Mouse (Mus musculus) left cerebral cortex, adult 2 months (tissue): ENCODE data around the gene Galnt14. TPM values are rescaled to one million over a fixed set of nuclear protein-coding genes. Genes with fewer than 3 reads are reported as not detected.

Experiments used
- DNase-seq, 2 experiments: peaks; one replicate each; pipeline ENCODE4 v3.0.0; 2021 to 2022; ENCODE audit warnings: low spot score in 2 of 2, mixed read lengths in 1 of 2; ENCODE audit errors: extremely low spot score in 1 of 2
- H3K27ac ChIP-seq: fragments of 200-600 bp; 2 replicates; pipeline ENCODE4 v1.8.1; 2022
- H3K4me3 ChIP-seq: fragments of 200-600 bp; 2 replicates; pipeline ENCODE4 v1.8.1; 2022
- CTCF ChIP-seq: fragments of 200-600 bp; IDR thresholded peaks from 2 replicates; pipeline ENCODE4 v1.8.1; 2022; ENCODE audit warnings: antibody characterized with exemption, mild to moderate bottlenecking, moderate library complexity
- intact Hi-C: fragments of 180-260 bp; cut with DNase I; formaldehyde crosslinking; loops from one replicate; pipeline ENCODE4 v1.15.1; 2025
- total RNA-seq, 2 experiments: library from RNA; stranded (reverse); gene quantifications; 2 replicates each; pipeline ENCODE4 v1.2.3; 2021

Gene Galnt14
- total RNA-seq, 2 experiments from 2014 or later, result 20.0 to 22.5 TPM

GRCm38 (mm10) chr17:73620049-73620448, 90.2 kb downstream of the Galnt14 start:
- no peak for TF ChIP-seq CTCF
- intact Hi-C loops, result no loop called here
- Histone ChIP-seq H3K27ac (no peak overlapping the region), H3K4me3 (no peak overlapping the region)
- no peak for DNase-seq

DNA sequence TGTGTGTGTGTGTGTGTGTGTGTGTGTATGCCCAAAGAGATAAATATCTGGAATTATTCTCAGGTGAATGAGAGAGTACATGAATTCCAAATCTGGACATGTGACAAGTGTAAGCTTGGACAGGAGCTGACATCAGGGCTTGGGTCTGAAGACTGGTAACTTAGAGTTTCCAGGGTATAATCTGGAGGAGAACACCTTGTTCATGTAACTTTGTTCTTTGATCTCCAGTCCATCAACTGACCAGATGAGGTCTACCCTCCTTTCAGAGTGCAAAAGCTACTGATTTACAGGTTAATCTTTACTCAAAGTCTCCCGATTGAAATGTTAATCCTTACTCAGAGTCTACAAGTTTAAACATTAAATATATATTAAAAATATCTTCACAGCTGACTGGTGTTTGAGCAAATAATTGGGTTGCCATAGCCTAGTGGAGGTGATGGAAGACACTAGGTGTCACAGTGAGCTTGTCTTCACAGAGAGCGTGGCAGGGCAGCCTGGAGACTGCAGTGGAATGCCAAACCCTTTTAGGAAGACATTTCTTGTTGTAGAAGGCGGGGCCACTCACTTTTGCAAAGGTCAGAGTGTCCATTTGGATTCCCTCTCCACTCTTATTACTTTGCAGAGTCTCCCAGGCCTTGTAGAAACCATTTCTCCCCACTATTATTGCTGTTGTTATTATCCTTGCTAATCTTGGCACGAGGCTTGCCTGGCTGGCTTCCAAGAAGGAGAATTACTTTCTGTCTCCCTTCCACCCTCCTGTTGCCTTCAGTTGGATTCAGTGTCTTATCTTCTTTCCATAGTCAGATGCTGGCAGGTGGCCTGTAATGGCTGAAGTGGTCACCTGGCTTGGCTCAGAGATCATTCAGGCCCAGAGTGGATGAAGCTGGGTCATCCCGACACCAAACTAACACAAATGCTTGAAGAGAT, 107.4 kb downstream of the Galnt14 start:
- TF ChIP-seq CTCF, result no peak
- H3K27ac ChIP-seq, result no peak overlapping the region
- DNase-seq, result no peak
- intact Hi-C loops, result no loop called here
- H3K4me3 ChIP-seq, result no peak overlapping the region

DNA sequence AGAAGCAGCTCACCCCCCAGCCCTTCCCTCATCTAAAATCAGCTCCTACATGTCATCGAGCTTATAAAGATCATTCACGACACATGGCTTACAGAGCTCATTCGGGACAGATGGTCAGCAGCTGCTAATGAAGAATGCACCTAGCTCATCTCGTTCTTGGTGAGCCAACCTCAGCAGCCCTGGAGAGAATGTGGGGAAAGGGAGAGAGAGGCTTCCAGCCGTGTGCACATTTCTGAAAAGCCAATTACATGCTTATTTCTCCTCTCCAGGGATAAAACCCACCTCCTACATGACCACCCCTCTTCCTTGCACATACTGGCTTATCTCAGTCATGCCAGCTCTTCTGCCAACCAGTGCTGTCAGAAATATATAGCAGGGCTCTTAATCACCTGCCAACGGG, 110.3 kb downstream of the Galnt14 start:
- H3K4me3 ChIP-seq, result no peak overlapping the region
- no peak for TF ChIP-seq CTCF
- no peak overlapping the region for H3K27ac ChIP-seq
- no peak for DNase-seq
- intact Hi-C loops, result no loop called here

GRCm38 (mm10) chr17:73592081-73592480, 118.2 kb downstream of the Galnt14 start:
- Histone ChIP-seq H3K4me3 (no peak overlapping the region), H3K27ac (no peak overlapping the region)
- intact Hi-C loops, result no loop called here
- no peak for TF ChIP-seq CTCF
- no peak for DNase-seq

DNA sequence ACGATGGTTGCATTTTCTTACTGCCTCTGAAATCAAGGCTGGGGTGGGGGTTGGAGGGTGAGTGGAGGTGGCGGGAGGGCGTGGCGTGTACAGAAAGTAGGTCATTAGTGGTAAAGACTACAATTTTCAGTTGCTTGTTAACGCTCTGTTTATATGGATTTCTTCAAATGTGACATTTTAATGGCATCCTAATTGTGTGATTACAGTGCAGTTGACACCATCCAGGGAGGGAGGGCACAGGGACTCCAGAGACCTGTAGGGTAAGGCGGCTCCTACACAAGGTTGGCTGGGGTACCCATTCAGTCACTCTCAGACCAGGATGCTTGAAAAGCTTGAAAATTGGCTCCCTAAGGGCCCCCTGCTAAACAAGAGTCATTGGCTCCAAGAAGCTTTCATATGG, 122.7 kb downstream of the Galnt14 start:
- Histone ChIP-seq H3K27ac (no peak overlapping the region), H3K4me3 (no peak overlapping the region)
- TF ChIP-seq CTCF, result no peak
- DNase-seq, result no peak
- intact Hi-C loops, result no loop called here

DNA sequence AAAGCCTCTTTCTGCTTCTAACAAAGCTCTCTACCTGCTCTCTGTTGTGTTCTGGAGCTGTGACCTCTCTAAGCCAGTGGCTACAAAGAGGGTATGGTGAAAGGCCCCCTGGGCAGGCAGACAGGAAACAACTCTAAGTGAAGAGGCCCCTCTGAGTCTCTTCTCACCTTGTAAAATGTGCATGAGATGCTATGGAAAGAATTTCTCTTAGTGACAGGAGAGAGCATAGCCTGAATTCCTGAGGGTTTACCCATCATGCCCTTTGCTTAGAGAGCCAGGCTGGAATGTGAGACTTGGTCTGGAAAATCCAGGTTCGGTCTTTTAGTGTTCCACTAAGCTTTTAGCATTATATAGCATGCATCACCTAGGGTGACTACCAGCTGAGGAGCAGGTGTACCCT, 136.1 kb downstream of the Galnt14 start:
- H3K4me3 ChIP-seq, result no peak overlapping the region
- intact Hi-C loops, result loop anchor here (5.0 to 10.0 kb wide), 2 partner anchors 269 to 308 kb away; no protein-coding TSS in a partner anchor
- H3K27ac ChIP-seq, result no peak overlapping the region
- no peak for TF ChIP-seq CTCF
- no peak for DNase-seq

GRCm38 (mm10) chr17:73572881-73573280, 137.4 kb downstream of the Galnt14 start:
- intact Hi-C loops, result loop anchor here (5.0 to 10.0 kb wide), 2 partner anchors 268 to 309 kb away; no protein-coding TSS in a partner anchor
- no peak overlapping the region for H3K27ac ChIP-seq
- H3K4me3 ChIP-seq, result no peak overlapping the region
- TF ChIP-seq CTCF, result no peak
- no peak for DNase-seq

DNA sequence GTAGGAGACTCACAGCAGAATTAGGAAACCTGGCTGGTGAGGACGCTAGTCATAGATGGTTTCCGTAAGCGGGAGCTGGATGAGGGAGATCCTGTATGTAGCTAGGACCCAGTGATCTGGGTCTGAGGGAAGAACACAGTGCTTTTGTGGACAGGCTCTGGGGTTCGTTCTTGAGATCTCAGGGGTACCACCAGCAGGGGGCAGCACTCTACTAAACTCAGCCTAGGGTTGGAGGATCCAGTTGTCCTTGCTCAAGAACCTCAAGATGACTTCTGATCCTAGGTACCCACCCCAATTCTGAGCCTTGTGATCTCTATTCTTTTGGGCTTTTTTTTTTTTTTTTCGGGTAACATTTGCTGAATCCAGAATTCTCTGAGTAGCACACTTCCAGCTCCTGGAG, 137.8 kb downstream of the Galnt14 start:
- 0 out of 2 replicates have a peak overlapping the region, but pooled peaks have one; percentile 19 for H3K27ac ChIP-seq
- H3K4me3 ChIP-seq, result no peak overlapping the region
- DNase-seq, result peak; percentile 50 to 65
- intact Hi-C loops, result loop anchor here (5.0 to 10.0 kb wide), 2 partner anchors 268 to 310 kb away; no protein-coding TSS in a partner anchor
- peak; percentile 63 for TF ChIP-seq CTCF

DNA sequence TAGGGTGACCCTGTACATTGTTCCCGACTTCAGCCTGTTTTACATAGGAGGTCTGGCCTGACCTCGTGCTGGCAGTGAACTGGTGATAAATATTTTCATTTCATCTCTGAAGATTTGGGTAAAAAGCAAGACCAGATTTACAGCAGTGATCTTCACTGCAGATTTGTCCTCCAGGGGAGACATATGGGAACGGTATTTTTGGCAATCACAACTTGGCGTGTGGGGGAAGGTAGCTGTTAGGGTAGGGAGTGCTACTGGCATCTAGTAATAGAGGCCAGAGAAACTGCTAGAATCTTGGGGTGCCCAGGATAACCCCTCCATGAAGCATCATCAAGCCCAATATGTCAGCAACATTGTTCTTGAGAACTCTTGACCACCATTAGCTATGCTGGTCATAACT, 138.3 kb downstream of the Galnt14 start:
- peak in 1 of 2 experiments; percentile 22 for DNase-seq
- H3K27ac ChIP-seq, result 0 out of 2 replicates have a peak overlapping the region, but pooled peaks have one; percentile 19
- intact Hi-C loops, result loop anchor here (5.0 to 10.0 kb wide), 2 partner anchors 267 to 310 kb away; no protein-coding TSS in a partner anchor
- no peak overlapping the region for H3K4me3 ChIP-seq
- no peak for TF ChIP-seq CTCF

DNA sequence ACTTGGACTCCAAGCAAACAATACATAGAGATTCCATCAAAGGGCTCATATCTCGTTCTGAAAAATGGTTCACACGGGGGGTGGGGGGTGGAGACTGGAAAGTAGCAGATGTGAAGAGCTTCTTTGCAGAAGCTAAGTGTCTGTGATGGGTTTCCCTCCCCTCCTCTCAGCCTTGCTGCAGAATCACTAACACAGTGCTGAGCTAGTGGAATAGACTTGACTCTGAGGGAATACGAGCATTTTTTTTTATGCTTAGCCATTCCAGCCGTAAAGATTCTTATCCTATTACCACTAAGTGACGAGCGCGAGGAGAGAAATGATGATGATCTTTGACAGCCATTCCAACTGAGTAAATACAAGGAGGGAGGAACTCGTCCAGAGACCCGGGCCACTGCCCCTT, 142.0 kb downstream of the Galnt14 start:
- DNase-seq, result no peak
- H3K4me3 ChIP-seq, result no peak overlapping the region
- intact Hi-C loops, result no loop called here
- H3K27ac ChIP-seq, result no peak overlapping the region
- no peak for TF ChIP-seq CTCF

DNA sequence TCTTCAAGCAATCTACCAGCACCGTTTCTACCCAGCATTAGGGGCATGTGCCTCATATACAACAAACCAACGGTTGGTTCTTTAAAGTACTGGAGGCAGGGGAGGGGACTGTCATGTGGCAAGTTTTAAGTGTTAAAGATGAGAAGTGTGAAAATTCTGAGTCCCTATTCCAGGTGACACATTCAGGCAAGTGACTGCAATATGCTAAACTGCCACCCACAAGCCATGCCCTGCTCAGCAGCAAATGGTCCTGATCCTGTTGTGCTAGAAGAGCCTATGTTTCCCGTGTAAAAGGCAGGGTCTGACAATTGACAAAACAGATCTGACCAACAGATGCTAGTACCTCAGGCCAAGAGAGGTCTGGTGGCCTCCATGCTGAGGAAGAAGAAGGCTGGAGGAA, 149.1 kb downstream of the Galnt14 start:
- no peak overlapping the region; the same call in 1 of the 2 replicates for H3K27ac ChIP-seq
- intact Hi-C loops, result loop anchor here (2.0 to 5.0 kb wide), 2 partner anchors 152 to 174 kb away; no protein-coding TSS in a partner anchor
- peak in 1 of 2 experiments; percentile 12 for DNase-seq

DNA sequence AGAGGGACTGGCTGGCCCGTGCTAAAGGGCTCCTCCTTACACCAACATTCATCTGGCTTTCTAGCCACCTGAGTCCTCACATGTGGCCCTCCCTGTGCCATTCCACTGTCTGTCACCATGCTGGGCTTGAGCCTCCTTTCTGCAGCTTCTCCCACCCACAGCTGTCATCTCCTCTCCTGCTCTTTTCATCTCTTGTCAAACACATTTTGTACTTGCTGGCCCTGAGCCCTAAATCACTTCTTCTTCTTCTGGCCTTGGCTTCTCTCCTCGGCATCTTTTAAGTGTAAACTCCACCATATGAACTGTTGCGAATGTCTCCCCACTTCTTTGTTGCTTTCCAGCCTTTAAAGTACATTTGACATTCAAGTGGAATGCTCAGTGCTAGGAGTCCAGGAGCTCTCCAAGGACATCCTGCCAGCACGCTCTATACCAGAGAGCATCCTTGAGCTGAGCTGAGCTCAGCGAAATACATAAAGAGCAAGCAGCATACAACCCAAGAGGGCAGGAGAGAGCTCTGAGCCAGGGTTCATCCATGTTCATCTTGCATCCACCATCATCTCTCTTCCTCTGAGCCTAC, 150.0 kb downstream of the Galnt14 start:
- intact Hi-C loops, result loop anchor here (1.0 to 5.0 kb wide), 3 partner anchors 41 to 173 kb away; no protein-coding TSS in a partner anchor
- TF ChIP-seq CTCF, result no peak; the same call in 1 of the 2 replicates
- DNase-seq, result no peak

More for the DNA sequence above, 149.1 kb downstream of the Galnt14 start:
- H3K4me3 ChIP-seq, result no peak overlapping the region
- TF ChIP-seq CTCF, result no peak

More for the DNA sequence above, 150.0 kb downstream of the Galnt14 start:
- Histone ChIP-seq H3K27ac (peak overlapping the region; percentile 55), H3K4me3 (no peak overlapping the region)
